Mouse (Mus musculus) hindbrain, embryonic 14.5 days (tissue): ENCODE results near the gene Prr19. TPM values are rescaled to one million over a fixed set of nuclear protein-coding genes. Genes with fewer than 3 reads are reported as not detected.
"Not testable (repeated sequence)": the region's sequence is repeated elsewhere in the genome, so short reads cannot be mapped to it uniquely, and the experiment has no call there.

Experiments
- ATAC-seq: fragments of 200-750 bp; cut with Nextera tagmentation; 2 replicates; pipeline ENCODE4 v1.8.0; 2017; ENCODE audit warnings: moderate number of reproducible peaks, mild to moderate bottlenecking, moderate TSS enrichment, moderate library complexity; ENCODE audit not compliant: low FRiP score
- DNase-seq: peaks from one replicate; pipeline ENCODE4 v3.0.0-alpha.2; 2015; ENCODE audit warnings: low spot score
- H3K27ac ChIP-seq: fragments of 300-500 bp; sonication (generic); 2 replicates; pipeline ENCODE4 v1.5.1; 2014; ENCODE audit warnings: mild to moderate bottlenecking, moderate library complexity
- H3K27me3 ChIP-seq: fragments of 300-500 bp; sonication (generic); 2 replicates; pipeline ENCODE4 v1.6.1; 2014; ENCODE audit warnings: mild to moderate bottlenecking, low read length, mixed read lengths; ENCODE audit not compliant: control insufficient read depth, insufficient read depth
- H3K36me3 ChIP-seq: fragments of 300-500 bp; sonication (generic); replicated peaks from 2 replicates; pipeline ENCODE4 v1.6.1; 2014; ENCODE audit not compliant: control insufficient read depth, insufficient read depth
- H3K4me1 ChIP-seq: fragments of 300-500 bp; sonication (generic); replicated peaks from 2 replicates; pipeline ENCODE4 v1.6.1; 2014; ENCODE audit warnings: antibody characterized with exemption, low read length, mixed read lengths; ENCODE audit not compliant: control insufficient read depth, insufficient read depth
- H3K4me2 ChIP-seq: fragments of 300-500 bp; sonication (generic); replicated peaks from 2 replicates; pipeline ENCODE4 v1.6.1; 2014; ENCODE audit warnings: mild to moderate bottlenecking, moderate library complexity
- H3K4me3 ChIP-seq: fragments of 300-500 bp; sonication (generic); replicated peaks from 2 replicates; pipeline ENCODE4 v1.5.1; 2014; ENCODE audit warnings: mild to moderate bottlenecking, low read length
- H3K9ac ChIP-seq: fragments of 300-500 bp; sonication (generic); 2 replicates; pipeline ENCODE4 v1.6.1; 2014
- H3K9me3 ChIP-seq: fragments of 300-500 bp; sonication (generic); 2 replicates; pipeline ENCODE4 v1.6.1; 2016; ENCODE audit warnings: low read length; ENCODE audit not compliant: control insufficient read depth
- WGBS: fragments of 180-500 bp; shearing (Covaris S2); extraction: QIAGEN DNeasy Blood & Tissue Kit; methylation state at CpG from one replicate; pipeline ENCODE4 v1.1.7; 2014; 5-methylcytosine and 5-hydroxymethylcytosine counted together
- polyA plus RNA-seq: library from polyadenylated mRNA; unstranded; fragments of >200 nt; fragmentation: Nextera tagmentation; extraction: Ambion mirVana; gene quantifications from 2 replicates; pipeline ENCODE4 v1.2.1, GENCODE M21; 2014

Prr19 gene
- polyA plus RNA-seq, 1 experiment from 2014 or later: 4.2 TPM

DNA sequence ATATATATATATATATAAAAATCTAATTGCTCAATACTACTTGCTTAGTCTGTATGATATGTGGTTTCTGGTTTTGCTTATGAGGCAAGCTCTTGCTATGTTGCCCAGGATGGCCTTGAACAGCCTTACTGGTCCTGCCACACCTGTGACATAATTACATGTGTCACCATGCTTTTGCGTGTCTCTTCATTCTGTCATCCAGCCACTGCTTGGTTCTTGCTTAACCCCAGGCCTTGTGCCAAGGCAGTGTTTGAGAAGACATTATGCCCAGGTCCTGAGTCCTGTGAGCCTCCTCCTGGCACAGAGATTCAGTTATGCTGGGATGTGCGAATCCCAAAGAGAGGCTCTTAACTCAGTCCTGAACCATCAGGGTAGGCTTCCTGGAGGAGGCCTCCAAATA lies 22.0 kb downstream of the Prr19 start:
- 97% methylated on average over 2 of the region's 2 CpGs for WGBS
- Histone ChIP-seq H3K4me1 (peaks cover 19% of the 10 kb centered on the region), H3K4me3 (no peak overlapping the region), H3K4me2 (no peak overlapping the region), H3K9ac (no peak overlapping the region), H3K27me3 (no peaks in the 10 kb centered on the region), H3K27ac (no peak overlapping the region), H3K36me3 (peaks cover 9% of the 10 kb centered on the region), H3K9me3 (no peaks in the 10 kb centered on the region)
- ATAC-seq (no peak), DNase-seq (no peak)

DNA sequence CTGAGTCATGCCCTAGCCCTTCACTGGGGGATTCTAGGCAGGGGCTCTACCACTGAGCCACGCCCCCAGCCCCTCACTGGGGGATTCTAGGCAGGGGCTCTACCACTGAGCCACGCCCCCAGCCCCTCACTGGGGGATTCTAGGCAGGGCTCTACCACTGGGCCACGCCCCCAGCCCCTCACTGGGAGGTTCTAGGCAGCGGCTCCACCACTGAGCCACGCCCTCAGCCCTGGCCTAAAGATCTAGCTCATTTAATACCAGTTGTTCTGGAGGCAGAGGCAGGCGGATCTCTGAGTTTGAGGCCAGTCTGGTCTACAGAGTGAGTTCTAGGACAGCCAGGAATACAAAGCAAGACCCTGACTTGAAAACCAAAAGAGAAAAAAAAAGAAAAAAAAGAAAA lies 24.2 kb downstream of the Prr19 start:
- 91% methylated on average over 5 of the region's 6 CpGs for WGBS
- H3K27ac ChIP-seq, DNase-seq, H3K9me3 ChIP-seq, H3K4me1 ChIP-seq, H3K9ac ChIP-seq, H3K4me3 ChIP-seq, H3K4me2 ChIP-seq, ATAC-seq, H3K27me3 ChIP-seq: not testable (repeated sequence)
- H3K36me3 ChIP-seq: peaks cover 25% of the 10 kb centered on the region

DNA sequence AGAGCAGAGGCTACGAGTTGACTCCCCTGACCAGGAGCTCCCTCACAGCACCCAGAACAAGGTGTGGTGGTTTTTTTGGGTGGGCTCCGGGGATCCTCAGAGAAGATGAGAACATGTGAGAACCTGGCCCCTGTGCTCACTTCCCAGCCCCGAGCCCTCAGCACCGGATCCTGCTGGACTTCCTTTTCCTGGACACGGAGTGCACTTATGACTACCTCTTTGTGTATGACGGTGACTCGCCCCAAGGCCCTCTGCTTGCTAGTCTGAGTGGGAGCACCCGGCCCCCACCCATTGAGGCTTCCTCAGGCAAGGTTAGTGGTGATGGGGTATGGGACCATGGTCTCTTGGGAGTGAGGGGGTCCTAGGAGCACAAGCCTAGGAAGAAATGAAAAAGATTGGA lies 25.0 kb downstream of the Prr19 start:
- Histone ChIP-seq H3K4me3 (no peak overlapping the region), H3K36me3 (peaks cover 33% of the 10 kb centered on the region), H3K9ac (no peak overlapping the region), H3K9me3 (no peaks in the 10 kb centered on the region), H3K4me2 (no peak overlapping the region), H3K27ac (no peak overlapping the region), H3K27me3 (no peaks in the 10 kb centered on the region), H3K4me1 (peaks cover 9% of the 10 kb centered on the region)
- ATAC-seq (no peak), DNase-seq (no peak)
- WGBS: 94% methylated on average over 8 of the region's 8 CpGs

DNA sequence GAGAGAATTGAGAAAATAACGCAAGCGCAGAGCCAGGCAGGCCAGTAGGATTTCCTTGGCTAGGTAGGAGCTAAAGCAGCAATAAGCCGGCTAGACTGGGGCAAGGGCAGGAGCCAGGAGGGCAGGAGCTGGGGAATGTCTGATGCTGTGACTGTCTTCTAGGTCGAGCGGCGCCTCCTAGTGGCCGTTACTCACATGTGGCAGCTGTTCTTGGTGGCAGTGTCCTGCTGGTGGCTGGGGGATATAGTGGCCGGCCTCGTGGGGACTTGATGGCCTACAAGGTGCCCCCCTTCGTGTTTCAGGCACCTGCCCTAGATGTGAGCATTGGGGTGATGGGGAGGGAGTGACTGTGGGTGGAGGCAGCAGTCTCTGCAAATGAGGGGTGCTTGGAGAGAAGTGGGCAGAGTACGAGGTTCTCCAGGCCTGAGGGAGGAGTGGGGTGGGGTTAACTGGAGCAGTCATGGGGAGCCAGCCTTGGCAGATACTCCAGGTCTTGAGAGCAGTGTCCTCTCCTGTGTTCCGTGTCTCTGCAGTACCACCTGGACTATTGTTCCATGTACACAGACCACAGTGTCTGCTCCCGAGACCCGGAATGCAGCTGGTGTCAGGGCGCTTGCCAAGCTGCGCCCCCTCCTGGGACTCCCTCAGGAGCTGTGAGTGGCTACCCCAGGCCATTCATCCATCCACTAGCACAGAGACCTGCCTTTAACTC lies 32.5 kb downstream of the Prr19 start:
- Histone ChIP-seq H3K9ac (no peak overlapping the region), H3K4me2 (no peak overlapping the region), H3K4me1 (no peaks in the 10 kb centered on the region), H3K4me3 (no peak overlapping the region), H3K36me3 (peaks cover 62% of the 10 kb centered on the region), H3K27ac (no peak overlapping the region), H3K9me3 (no peaks in the 10 kb centered on the region), H3K27me3 (no peaks in the 10 kb centered on the region)
- ATAC-seq (no peak), DNase-seq (peak; percentile 58)
- WGBS: 39% methylated on average over 16 of the region's 16 CpGs

DNA sequence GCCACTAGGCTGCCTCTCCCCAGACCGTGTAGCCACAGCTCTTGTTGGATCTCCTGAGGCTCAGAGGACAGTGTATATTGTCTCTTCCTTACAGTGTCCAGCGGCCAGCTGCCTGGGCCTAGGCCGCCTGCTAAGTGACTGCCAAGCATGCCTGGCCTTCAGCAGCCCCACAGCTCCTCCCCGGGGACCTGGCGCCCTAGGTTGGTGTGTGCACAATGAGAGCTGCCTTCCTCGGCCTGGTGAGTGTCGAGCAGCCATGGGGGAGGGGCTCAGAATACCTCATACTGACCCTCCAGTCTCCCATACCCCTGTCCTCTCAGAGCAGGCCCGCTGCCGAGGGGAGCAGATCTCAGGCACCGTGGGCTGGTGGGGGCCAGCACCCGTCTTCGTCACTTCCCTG lies 33.3 kb downstream of the Prr19 start:
- DNase-seq (no peak), ATAC-seq (no peak)
- H3K9me3 ChIP-seq: no peaks in the 10 kb centered on the region
- H3K4me2 ChIP-seq: no peak overlapping the region
- no peak overlapping the region for H3K9ac ChIP-seq
- H3K4me1 ChIP-seq: no peaks in the 10 kb centered on the region
- no peaks in the 10 kb centered on the region for H3K27me3 ChIP-seq
- H3K36me3 ChIP-seq: peaks cover 65% of the 10 kb centered on the region
- no peak overlapping the region for H3K27ac ChIP-seq
- no peak overlapping the region for H3K4me3 ChIP-seq
- WGBS: 86% methylated on average over 12 of the region's 12 CpGs

DNA sequence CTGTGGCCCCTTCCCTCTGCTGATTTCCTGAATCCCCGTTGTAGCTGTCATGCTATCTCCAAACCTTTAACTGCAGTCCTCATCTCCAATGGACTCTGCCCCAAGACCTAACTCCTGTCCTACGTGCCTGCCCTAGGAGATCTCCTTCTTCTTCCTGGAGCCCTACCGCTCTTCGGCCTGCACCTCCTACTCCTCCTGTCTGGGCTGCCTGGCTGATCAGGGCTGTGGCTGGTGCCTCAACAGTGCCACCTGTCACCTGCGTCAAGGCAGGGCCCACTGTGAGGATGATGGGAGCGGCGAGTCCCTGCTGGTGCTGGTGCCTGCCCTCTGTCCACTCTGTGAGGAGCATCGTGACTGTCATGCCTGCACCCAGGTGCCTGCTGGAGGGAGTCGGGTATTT lies 38.1 kb downstream of the Prr19 start:
- 91% methylated on average over 9 of the region's 9 CpGs for WGBS
- ATAC-seq (no peak), DNase-seq (no peak)
- Histone ChIP-seq H3K27me3 (no peaks in the 10 kb centered on the region), H3K9ac (no peak overlapping the region), H3K4me1 (no peaks in the 10 kb centered on the region; the same call in 1 of the 2 replicates), H3K9me3 (no peaks in the 10 kb centered on the region), H3K4me2 (no peak overlapping the region), H3K36me3 (peaks cover 76% of the 10 kb centered on the region), H3K4me3 (no peak overlapping the region), H3K27ac (no peak overlapping the region)

DNA sequence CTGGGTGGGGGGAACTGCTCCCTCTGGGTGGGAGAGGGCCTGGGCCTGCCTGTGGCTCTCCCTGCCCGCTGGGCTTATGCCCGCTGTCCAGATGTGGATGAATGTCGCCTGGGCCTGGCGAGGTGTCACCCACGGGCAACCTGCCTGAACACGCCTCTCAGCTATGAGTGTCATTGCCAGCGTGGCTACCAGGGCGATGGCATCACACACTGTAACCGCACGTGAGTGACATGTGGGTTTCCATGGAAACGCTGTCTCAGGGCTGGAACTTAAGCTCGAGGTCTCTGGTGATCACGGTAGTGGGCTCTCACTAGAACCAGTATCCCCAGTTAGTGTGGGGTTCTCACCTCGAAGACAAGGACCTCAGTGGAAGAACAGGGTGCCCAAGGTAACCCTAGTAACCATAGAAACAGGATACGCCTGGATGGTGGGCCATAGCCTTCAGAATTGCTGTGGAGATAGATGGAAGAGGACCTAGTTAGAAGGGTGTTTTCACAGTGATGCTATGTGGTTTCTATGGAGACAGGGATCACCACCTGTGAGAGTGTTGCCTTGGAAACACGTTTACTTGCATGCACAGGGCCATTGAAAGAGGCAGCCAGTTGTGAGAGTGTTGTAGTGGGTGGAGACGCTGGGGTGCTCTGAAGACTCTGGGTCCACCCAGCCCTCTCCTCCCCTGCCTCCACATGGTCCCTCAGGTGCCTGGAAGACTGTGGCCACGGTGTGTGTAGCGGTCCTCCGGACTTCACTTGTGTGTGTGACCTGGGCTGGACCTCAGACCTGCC lies 40.0 kb downstream of the Prr19 start:
- no peak overlapping the region for H3K4me3 ChIP-seq
- H3K27ac ChIP-seq: no peak overlapping the region
- H3K36me3 ChIP-seq: peaks cover 72% of the 10 kb centered on the region
- H3K9me3 ChIP-seq: no peaks in the 10 kb centered on the region
- no peak overlapping the region for H3K9ac ChIP-seq
- H3K27me3 ChIP-seq: no peaks in the 10 kb centered on the region
- DNase-seq (no peak), ATAC-seq (0 out of 2 replicates have a peak, but pooled peaks have one; percentile 18)
- no peaks in the 10 kb centered on the region; the same call in 1 of the 2 replicates for H3K4me1 ChIP-seq
- H3K4me2 ChIP-seq: no peak overlapping the region
- 70% methylated on average over 20 of the region's 20 CpGs for WGBS

DNA sequence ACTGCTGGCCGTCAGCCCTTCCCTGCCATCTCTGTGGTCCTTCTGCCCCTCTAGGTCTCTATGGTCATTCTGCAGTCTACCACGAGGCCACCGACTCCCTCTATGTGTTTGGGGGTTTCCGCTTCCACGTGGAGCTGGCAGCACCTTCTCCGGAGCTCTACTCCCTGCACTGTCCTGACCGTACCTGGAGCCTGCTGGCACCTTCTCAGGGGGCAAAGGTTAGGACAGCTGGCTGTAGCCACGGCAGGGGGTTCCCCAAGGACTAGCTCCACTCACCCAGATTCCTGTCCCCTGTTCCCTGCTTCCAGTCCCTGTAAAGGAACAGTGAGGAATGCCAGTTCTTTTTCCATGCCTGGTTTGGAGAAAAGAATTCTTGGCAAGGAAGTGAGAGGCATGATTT lies 47.6 kb downstream of the Prr19 start:
- Histone ChIP-seq H3K27me3 (no peaks in the 10 kb centered on the region), H3K27ac (no peak overlapping the region), H3K9ac (no peak overlapping the region), H3K4me1 (no peaks in the 10 kb centered on the region), H3K4me3 (no peak overlapping the region), H3K36me3 (peaks cover 91% of the 10 kb centered on the region), H3K9me3 (0 out of 2 replicates have a peak, but pooled peaks cover 6% of the 10 kb centered on the region), H3K4me2 (no peak overlapping the region)
- 90% methylated on average over 8 of the region's 8 CpGs for WGBS
- DNase-seq (no peak), ATAC-seq (no peak)
